Mouse (Mus musculus) myocyte (in vitro differentiated cells): ENCODE results near the gene Bmpr1b. TPM values are rescaled to one million over a fixed set of nuclear protein-coding genes. Genes with fewer than 3 reads are reported as not detected.
A peak's percentile ranks its signal among the peaks of the same experiment; 100 is the strongest.

Source experiments
- H3K27me3 ChIP-seq: one replicate; pipeline ENCODE4 v1.6.1; 2011; ENCODE audit not compliant: control insufficient read depth, insufficient read depth, insufficient read length
- H3K36me3 ChIP-seq: one replicate; pipeline ENCODE4 v1.6.1; 2011; ENCODE audit not compliant: control insufficient read depth, insufficient read depth
- H3K4me2 ChIP-seq: one replicate; pipeline ENCODE4 v1.6.1; 2011; ENCODE audit warnings: low read depth, control low read depth
- H3K4me3 ChIP-seq: one replicate; pipeline ENCODE4 v1.5.1; 2011; ENCODE audit warnings: mild to moderate bottlenecking, control low read depth, moderate library complexity
- H3K79me2 ChIP-seq: one replicate; pipeline ENCODE4 v1.6.1; 2011; ENCODE audit not compliant: control insufficient read depth, insufficient read depth
- H3ac ChIP-seq: one replicate; pipeline ENCODE4 v1.6.1; 2011; ENCODE audit not compliant: control insufficient read depth, insufficient read length
- CEBPB ChIP-seq: IDR thresholded peaks from 2 replicates; pipeline ENCODE4 v1.6.1; 2011; ENCODE audit warnings: mild to moderate bottlenecking, moderate library complexity; ENCODE audit not compliant: poor library complexity, insufficient read depth, severe bottlenecking
- E2F4 ChIP-seq: IDR thresholded peaks from one replicate; pipeline ENCODE4 v1.6.1; 2011; ENCODE audit warnings: mild to moderate bottlenecking, control low read depth, moderate library complexity; ENCODE audit not compliant: insufficient read depth
- MAX ChIP-seq: IDR thresholded peaks from one replicate; pipeline ENCODE4 v1.6.1; 2011; ENCODE audit warnings: low read depth, mild to moderate bottlenecking, control low read depth
- MYOD1 ChIP-seq, 3 experiments: IDR thresholded peaks; one replicate each; pipeline ENCODE4 v1.6.1; 2011; ENCODE audit warnings: control low read depth in 2 of 3, low read depth in 2 of 3, mild to moderate bottlenecking in 2 of 3, moderate library complexity in 1 of 3; ENCODE audit not compliant: insufficient read length in 2 of 3, control insufficient read depth in 1 of 3
- MYOG ChIP-seq, 3 experiments: IDR thresholded peaks; one replicate each; pipeline ENCODE4 v1.6.1; 2011; ENCODE audit warnings: control low read depth in 2 of 3, low read depth in 2 of 3, mild to moderate bottlenecking in 2 of 3; ENCODE audit not compliant: insufficient read length in 2 of 3, control insufficient read depth in 1 of 3, insufficient read depth in 1 of 3
- POLR2A ChIP-seq: IDR thresholded peaks from one replicate; pipeline ENCODE4 v1.6.1; 2011; ENCODE audit warnings: low read depth, mild to moderate bottlenecking, control low read depth, moderate library complexity; ENCODE audit not compliant: insufficient read length
- POLR2AphosphoS2 ChIP-seq: IDR thresholded peaks from one replicate; pipeline ENCODE4 v1.6.1; 2011; ENCODE audit warnings: low read depth, control low read depth; ENCODE audit not compliant: insufficient read length
- REST ChIP-seq: IDR thresholded peaks from one replicate; pipeline ENCODE4 v1.6.1; 2011; ENCODE audit warnings: mild to moderate bottlenecking, control low read depth, moderate library complexity; ENCODE audit not compliant: insufficient read depth, insufficient read length
- SRF ChIP-seq: IDR thresholded peaks from one replicate; pipeline ENCODE4 v1.6.1; 2011; ENCODE audit warnings: low read depth; ENCODE audit not compliant: control insufficient read depth, insufficient read length
- TCF12 ChIP-seq: IDR thresholded peaks from one replicate; pipeline ENCODE4 v1.6.1; 2011; ENCODE audit warnings: mild to moderate bottlenecking, control low read depth; ENCODE audit not compliant: poor library complexity, insufficient read depth, severe bottlenecking
- TCF3 ChIP-seq: IDR thresholded peaks from one replicate; pipeline ENCODE4 v1.6.1; 2011; ENCODE audit warnings: low read depth, control low read depth; ENCODE audit not compliant: insufficient read length
- USF1 ChIP-seq: IDR thresholded peaks from one replicate; pipeline ENCODE4 v1.6.1; 2011; ENCODE audit warnings: low read depth, mild to moderate bottlenecking, control low read depth, moderate library complexity
- polyA plus RNA-seq: library from polyadenylated mRNA; unstranded; fragments of >200 nt; fragmentation: generic; extraction: Trizol; gene quantifications from one replicate; pipeline ENCODE4 v1.2.1, GENCODE M21; 2012; ENCODE audit warnings: missing spikeins

Gene Bmpr1b
- polyA plus RNA-seq, 1 experiment: 0.34 TPM

DNA sequence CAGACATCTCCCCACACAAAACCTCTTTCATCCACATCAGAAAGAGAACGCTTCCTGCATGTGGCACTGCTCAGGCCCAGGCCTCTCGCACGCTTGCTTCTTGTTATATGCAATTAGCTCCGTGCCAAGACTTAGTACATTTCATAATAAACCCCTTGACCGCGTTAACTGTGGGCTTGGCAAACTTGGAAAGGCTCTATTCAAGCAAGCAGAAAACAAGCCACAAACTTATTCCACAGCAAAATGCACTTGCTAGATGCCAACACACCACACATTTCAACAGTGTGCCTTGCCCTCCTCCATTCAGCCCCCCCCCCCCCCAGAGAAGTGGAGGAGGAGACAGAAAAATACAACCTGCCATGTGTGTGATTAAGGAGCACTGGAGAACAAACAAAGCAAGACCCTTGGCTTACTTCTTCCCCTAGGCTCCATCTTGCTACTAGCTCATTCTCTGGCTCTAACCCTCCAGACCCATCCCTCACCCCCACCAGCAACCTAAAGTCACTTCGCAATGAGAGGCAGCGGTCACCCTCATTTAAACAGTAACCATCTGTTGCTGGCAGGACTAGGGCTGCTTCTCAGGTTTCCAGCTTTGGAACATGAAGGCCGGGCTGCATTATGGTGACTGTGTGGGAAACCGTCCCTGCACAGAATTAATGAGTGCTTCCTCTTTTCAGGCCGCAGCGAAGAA lies 105.5 kb downstream of the Bmpr1b start:
- H3ac ChIP-seq: no peak overlapping the region
- peak in 2 of 3 experiments; percentile 11 to 34 for TF ChIP-seq MYOD1 (IDR thresholded peaks at IDR 0.05; ENCODE audit: control insufficient read depth in 1 of 3, insufficient read length in 2 of 3, low read depth in 2 of 3)
- TF ChIP-seq POLR2A: no peak
- no peaks in the 10 kb centered on the region for H3K27me3 ChIP-seq
- no peak overlapping the region for H3K4me2 ChIP-seq
- H3K79me2 ChIP-seq: no peaks in the 10 kb centered on the region
- H3K4me3 ChIP-seq: no peak overlapping the region
- H3K36me3 ChIP-seq: no peaks in the 10 kb centered on the region

GRCm38 (mm10) chr3:142061267-142061666 lies 108.0 kb downstream of the Bmpr1b start:
- TF ChIP-seq MYOG (IDR thresholded peaks at IDR 0.05; ENCODE audit: control insufficient read depth in 1 of 3, insufficient read depth in 1 of 3, insufficient read length in 2 of 3, low read depth in 2 of 3) (no peak), REST (no peak)
- Histone ChIP-seq H3K4me2 (no peak overlapping the region), H3K79me2 (no peaks in the 10 kb centered on the region)

GRCm38 (mm10) chr3:142059890-142060289 lies 109.3 kb downstream of the Bmpr1b start:
- H3K27me3 ChIP-seq: no peaks in the 10 kb centered on the region
- H3K36me3 ChIP-seq: no peaks in the 10 kb centered on the region
- H3K4me2 ChIP-seq: no peak overlapping the region
- H3K79me2 ChIP-seq: no peaks in the 10 kb centered on the region
- no peak overlapping the region for H3K4me3 ChIP-seq
- H3ac ChIP-seq: no peak overlapping the region
- TF ChIP-seq SRF: no peak
- TF ChIP-seq USF1: no peak
- TF ChIP-seq TCF12: no peak
- no peak for TF ChIP-seq MYOG (IDR thresholded peaks at IDR 0.05; ENCODE audit: control insufficient read depth in 1 of 3, insufficient read depth in 1 of 3, insufficient read length in 2 of 3, low read depth in 2 of 3)
- TF ChIP-seq POLR2AphosphoS2: no peak
- TF ChIP-seq REST: no peak
- no peak for TF ChIP-seq POLR2A
- TF ChIP-seq MAX: no peak
- TF ChIP-seq TCF3: no peak
- no peak for TF ChIP-seq CEBPB
- TF ChIP-seq MYOD1 (IDR thresholded peaks at IDR 0.05; ENCODE audit: control insufficient read depth in 1 of 3, insufficient read length in 2 of 3, low read depth in 2 of 3): no peak
- TF ChIP-seq E2F4: no peak

More at GRCm38 (mm10) chr3:142061267-142061666, 108.0 kb downstream of the Bmpr1b start:
- Histone ChIP-seq H3K27me3 (no peaks in the 10 kb centered on the region), H3K36me3 (no peaks in the 10 kb centered on the region), H3ac (no peak overlapping the region), H3K4me3 (no peak overlapping the region)

DNA sequence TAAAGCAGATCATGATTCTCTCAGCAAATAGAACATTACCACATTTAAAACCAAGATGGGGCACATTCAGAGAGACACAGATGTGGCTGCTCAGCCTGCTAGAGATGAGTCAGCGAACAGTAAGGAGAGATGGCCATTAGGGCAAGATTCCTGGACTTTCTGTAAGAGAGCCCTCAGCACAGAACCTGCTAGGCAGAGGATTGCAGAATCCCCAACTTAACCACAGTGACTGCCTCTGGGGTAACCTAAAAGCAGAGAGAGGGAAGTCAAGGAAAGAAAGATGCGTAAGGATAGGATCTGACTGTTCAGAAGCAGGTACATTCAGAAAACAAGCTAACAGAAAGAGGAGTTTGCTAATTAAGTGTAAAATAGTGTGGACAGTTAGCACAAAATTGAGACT lies 118.5 kb downstream of the Bmpr1b start:
- H3ac ChIP-seq: no peak overlapping the region
- no peak for TF ChIP-seq SRF
- no peak for TF ChIP-seq POLR2AphosphoS2
- TF ChIP-seq CEBPB: peak; percentile 59
- H3K36me3 ChIP-seq: no peaks in the 10 kb centered on the region
- peak overlapping the region; percentile 45 for H3K4me2 ChIP-seq
- H3K4me3 ChIP-seq: no peak overlapping the region
- H3K79me2 ChIP-seq: no peaks in the 10 kb centered on the region
- no peaks in the 10 kb centered on the region for H3K27me3 ChIP-seq

DNA sequence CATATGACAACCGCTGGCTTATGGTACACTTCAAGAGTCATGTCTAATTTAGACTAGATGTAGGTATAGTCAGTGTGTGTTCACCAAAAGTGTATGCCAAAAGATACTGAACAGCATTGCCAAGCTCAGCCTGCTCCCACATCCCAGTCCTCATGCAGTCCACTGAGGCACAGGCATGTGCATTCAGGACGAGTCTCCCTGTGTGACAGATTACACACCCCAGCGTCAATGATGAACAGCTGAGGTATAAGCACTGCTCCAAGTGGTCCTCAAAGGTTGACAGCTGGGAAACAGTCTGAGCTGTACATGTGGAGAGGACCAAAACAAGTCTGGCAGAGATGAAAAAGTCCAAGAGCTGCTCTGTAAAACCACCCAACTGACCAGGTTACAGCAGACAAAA lies 119.6 kb downstream of the Bmpr1b start:
- Histone ChIP-seq H3ac (no peak overlapping the region), H3K79me2 (no peaks in the 10 kb centered on the region), H3K36me3 (no peaks in the 10 kb centered on the region), H3K4me3 (no peak overlapping the region), H3K27me3 (no peaks in the 10 kb centered on the region), H3K4me2 (peak overlapping the region; percentile 56)
- TF ChIP-seq MYOG (IDR thresholded peaks at IDR 0.05; ENCODE audit: control insufficient read depth in 1 of 3, insufficient read depth in 1 of 3, insufficient read length in 2 of 3, low read depth in 2 of 3): peak in 1 of 3 experiments; percentile 67
- TF ChIP-seq MYOD1 (IDR thresholded peaks at IDR 0.05; ENCODE audit: control insufficient read depth in 1 of 3, insufficient read length in 2 of 3, low read depth in 2 of 3): peak in 2 of 3 experiments; percentile 35 to 48
- TF ChIP-seq TCF3: no peak

GRCm38 (mm10) chr3:142049093-142049492 lies 120.1 kb downstream of the Bmpr1b start:
- H3K4me3 ChIP-seq: no peak overlapping the region
- no peaks in the 10 kb centered on the region for H3K27me3 ChIP-seq
- H3K79me2 ChIP-seq: no peaks in the 10 kb centered on the region
- TF ChIP-seq TCF12 (no peak), CEBPB (peak; percentile 96), REST (no peak), MYOD1 (IDR thresholded peaks at IDR 0.05; ENCODE audit: control insufficient read depth in 1 of 3, insufficient read length in 2 of 3, low read depth in 2 of 3) (peak in 1 of 3 experiments; percentile 17), SRF (no peak), E2F4 (no peak), TCF3 (no peak), USF1 (no peak), MYOG (IDR thresholded peaks at IDR 0.05; ENCODE audit: control insufficient read depth in 1 of 3, insufficient read depth in 1 of 3, insufficient read length in 2 of 3, low read depth in 2 of 3) (no peak)
- H3ac ChIP-seq: no peak overlapping the region
- H3K36me3 ChIP-seq: no peaks in the 10 kb centered on the region
- peak overlapping the region; percentile 56 for H3K4me2 ChIP-seq
